Mouse (Mus musculus): ENCODE data around the gene Manbal. TPM values are rescaled to one million over a fixed set of nuclear protein-coding genes. Genes with fewer than 3 reads are reported as not detected.

Gene Manbal
- total RNA-seq, 1 experiment = 39.4 TPM

GRCm38 (mm10) chr2:157430667-157431429 lies 63.5 kb downstream of the Manbal start:
- Histone ChIP-seq H3K4me1 (ENCODE audit: control insufficient read depth in 2 of 2, insufficient read depth in 2 of 2, low read length in 2 of 2, poor library complexity in 1 of 2) (peaks cover 18 to 55% of the 10 kb centered on the region in 2 experiments), H3K4me3 (ENCODE audit: insufficient read depth in 1 of 2, low read depth in 1 of 2, low read length in 2 of 2, poor library complexity in 1 of 2, severe bottlenecking in 1 of 2) (no peak overlapping the region), H3K9me3 (ENCODE audit: control insufficient read depth, insufficient read depth, low read depth, low read length) (no peaks in the 10 kb centered on the region), H3K9ac (ENCODE audit: insufficient read depth, low read depth, low read length, poor library complexity, severe bottlenecking) (no peak overlapping the region; the same call in 1 of the 2 replicates), H3K36me3 (ENCODE audit: control insufficient read depth, insufficient read depth, low read length, poor library complexity, severe bottlenecking) (peaks cover 9% of the 10 kb centered on the region; the same call in 1 of the 2 replicates), H3K27ac (ENCODE audit: insufficient read depth, low read depth, low read length, poor library complexity, severe bottlenecking) (peak overlapping the region; percentile 29; the same call in 1 of the 2 replicates)
- no peak for TF ChIP-seq MAFK (IDR thresholded peaks at IDR 0.05; ENCODE audit: insufficient read depth, low read depth, low read length)
- no peak for TF ChIP-seq CHD2 (IDR thresholded peaks at IDR 0.05; ENCODE audit: low read depth, low read length)
- TF ChIP-seq ZNF384 (IDR thresholded peaks at IDR 0.05; ENCODE audit: low read depth, low read length) = no peak
- DNase-seq (ENCODE audit: low read depth, low spot score) = no peak
- in situ Hi-C loops (cut with MboI; ENCODE audit: low sequenced_read_pairs in 2 of 2, unreplicated experiment in 2 of 2) = no loop called here

DNA sequence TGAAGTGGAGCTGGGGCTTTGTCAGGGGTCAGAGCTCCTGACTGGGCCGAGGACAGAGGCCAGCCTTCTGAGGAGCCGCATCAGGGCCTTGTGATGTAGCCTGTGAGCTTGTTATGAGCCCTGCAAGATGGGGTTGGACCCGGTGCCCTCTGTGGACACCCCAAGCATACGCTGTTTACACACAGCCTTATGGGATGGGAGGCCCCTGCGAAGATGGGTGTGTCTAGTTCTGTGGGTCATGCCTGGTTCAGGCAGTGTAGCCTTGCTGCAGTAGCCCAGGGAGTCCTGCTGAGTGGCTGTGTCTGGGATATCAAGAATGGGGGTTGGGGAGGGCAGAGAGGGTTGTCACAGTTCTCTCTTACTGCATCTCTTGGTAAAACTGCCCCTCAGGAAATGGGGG lies 64.5 kb downstream of the Manbal start:
- in situ Hi-C loops (cut with MboI; ENCODE audit: low sequenced_read_pairs in 2 of 2, unreplicated experiment in 2 of 2) = no loop called here
- peaks cover 9% of the 10 kb centered on the region; the same call in 1 of the 2 replicates for H3K36me3 ChIP-seq (ENCODE audit: control insufficient read depth, insufficient read depth, low read length, poor library complexity, severe bottlenecking)

DNA sequence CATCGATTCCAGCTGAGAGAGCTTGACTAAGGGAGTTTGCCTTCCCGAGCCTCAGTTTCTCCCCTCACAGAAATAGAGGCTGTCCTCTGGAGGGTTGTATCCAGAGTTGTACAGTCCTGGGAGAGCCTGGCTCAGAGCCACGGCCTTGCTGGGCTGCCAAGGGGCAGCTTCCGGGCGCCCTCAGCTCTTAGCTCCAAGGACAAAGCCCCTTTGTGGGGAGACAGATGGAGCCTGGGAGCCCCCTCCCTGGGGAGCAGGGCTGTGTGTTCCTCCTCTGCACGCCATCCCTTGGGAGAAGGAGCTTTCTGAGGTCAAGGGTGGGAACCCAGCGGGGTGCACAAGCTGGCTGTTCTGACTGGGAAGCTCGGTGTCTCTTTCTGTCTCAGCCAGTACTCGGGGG lies 65.1 kb downstream of the Manbal start:
- H3K36me3 ChIP-seq (ENCODE audit: control insufficient read depth, insufficient read depth, low read length, poor library complexity, severe bottlenecking) = peaks cover 7% of the 10 kb centered on the region; the same call in 1 of the 2 replicates
- H3K9ac ChIP-seq (ENCODE audit: insufficient read depth, low read depth, low read length, poor library complexity, severe bottlenecking) = peak overlapping the region; percentile 16; the same call in 1 of the 2 replicates
- in situ Hi-C loops (cut with MboI; ENCODE audit: low sequenced_read_pairs in 2 of 2, unreplicated experiment in 2 of 2) = no loop called here
- TF ChIP-seq HCFC1 (IDR thresholded peaks at IDR 0.05; ENCODE audit: borderline replicate concordance, insufficient read depth, low read length) (no peak), ZC3H11A (IDR thresholded peaks at IDR 0.05; ENCODE audit: borderline replicate concordance, low read depth, low read length) (no peak), CHD2 (IDR thresholded peaks at IDR 0.05; ENCODE audit: low read depth, low read length) (no peak), ZNF384 (IDR thresholded peaks at IDR 0.05; ENCODE audit: low read depth, low read length) (no peak), MAFK (IDR thresholded peaks at IDR 0.05; ENCODE audit: insufficient read depth, low read depth, low read length) (no peak)
- H3K27ac ChIP-seq (ENCODE audit: insufficient read depth, low read depth, low read length, poor library complexity, severe bottlenecking) = peak overlapping the region; percentile 30; the same call in 1 of the 2 replicates
- H3K4me1 ChIP-seq (ENCODE audit: control insufficient read depth in 2 of 2, insufficient read depth in 2 of 2, low read length in 2 of 2, poor library complexity in 1 of 2) = peaks cover 19 to 60% of the 10 kb centered on the region in 2 experiments
- H3K9me3 ChIP-seq (ENCODE audit: control insufficient read depth, insufficient read depth, low read depth, low read length) = no peaks in the 10 kb centered on the region
- DNase-seq (ENCODE audit: low read depth, low spot score) = no peak
- no peak overlapping the region for H3K4me3 ChIP-seq (ENCODE audit: insufficient read depth in 1 of 2, low read depth in 1 of 2, low read length in 2 of 2, poor library complexity in 1 of 2, severe bottlenecking in 1 of 2)

More for the DNA sequence above, 64.5 kb downstream of the Manbal start:
- H3K9me3 ChIP-seq (ENCODE audit: control insufficient read depth, insufficient read depth, low read depth, low read length) = no peaks in the 10 kb centered on the region
- H3K27ac ChIP-seq (ENCODE audit: insufficient read depth, low read depth, low read length, poor library complexity, severe bottlenecking) = peak overlapping the region; percentile 30; the same call in 1 of the 2 replicates
- peaks cover 19 to 59% of the 10 kb centered on the region in 2 experiments for H3K4me1 ChIP-seq (ENCODE audit: control insufficient read depth in 2 of 2, insufficient read depth in 2 of 2, low read length in 2 of 2, poor library complexity in 1 of 2)
- H3K9ac ChIP-seq (ENCODE audit: insufficient read depth, low read depth, low read length, poor library complexity, severe bottlenecking) = no peak overlapping the region
- DNase-seq (ENCODE audit: low read depth, low spot score) = no peak
- TF ChIP-seq MAFK (IDR thresholded peaks at IDR 0.05; ENCODE audit: insufficient read depth, low read depth, low read length) (no peak), ZC3H11A (IDR thresholded peaks at IDR 0.05; ENCODE audit: borderline replicate concordance, low read depth, low read length) (no peak), HCFC1 (IDR thresholded peaks at IDR 0.05; ENCODE audit: borderline replicate concordance, insufficient read depth, low read length) (no peak), ZNF384 (IDR thresholded peaks at IDR 0.05; ENCODE audit: low read depth, low read length) (no peak), CHD2 (IDR thresholded peaks at IDR 0.05; ENCODE audit: low read depth, low read length) (no peak)
- no peak overlapping the region for H3K4me3 ChIP-seq (ENCODE audit: insufficient read depth in 1 of 2, low read depth in 1 of 2, low read length in 2 of 2, poor library complexity in 1 of 2, severe bottlenecking in 1 of 2)

DNA sequence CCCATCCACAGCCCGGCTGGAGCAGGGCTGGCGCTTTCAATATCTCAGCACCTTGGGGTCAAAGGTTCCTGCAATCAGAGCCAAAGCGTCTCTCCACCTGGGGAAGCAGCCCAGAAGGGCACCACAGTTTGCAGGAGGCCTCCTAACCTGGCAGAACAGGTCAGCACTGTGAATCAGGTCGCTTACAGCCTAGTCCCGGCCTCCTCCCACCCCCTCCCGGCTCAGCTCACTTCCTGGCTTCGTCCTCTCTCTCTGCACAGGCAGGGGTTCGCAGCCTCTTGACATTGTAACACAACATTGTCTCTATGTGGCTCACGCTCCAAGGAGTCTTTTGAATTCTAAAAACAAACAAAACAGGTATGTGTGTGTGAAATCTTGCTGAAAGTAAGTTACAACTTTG lies 66.6 kb downstream of the Manbal start:
- Histone ChIP-seq H3K4me3 (ENCODE audit: insufficient read depth in 1 of 2, low read depth in 1 of 2, low read length in 2 of 2, poor library complexity in 1 of 2, severe bottlenecking in 1 of 2) (peak overlapping the region; percentile 32 to 36), H3K27ac (ENCODE audit: insufficient read depth, low read depth, low read length, poor library complexity, severe bottlenecking) (peak overlapping the region; percentile 89), H3K9ac (ENCODE audit: insufficient read depth, low read depth, low read length, poor library complexity, severe bottlenecking) (peak overlapping the region; percentile 49; the same call in 1 of the 2 replicates), H3K4me1 (ENCODE audit: control insufficient read depth in 2 of 2, insufficient read depth in 2 of 2, low read length in 2 of 2, poor library complexity in 1 of 2) (peaks cover 19 to 63% of the 10 kb centered on the region in 2 experiments), H3K36me3 (ENCODE audit: control insufficient read depth, insufficient read depth, low read length, poor library complexity, severe bottlenecking) (peaks cover 7% of the 10 kb centered on the region; the same call in 1 of the 2 replicates), H3K9me3 (ENCODE audit: control insufficient read depth, insufficient read depth, low read depth, low read length) (no peaks in the 10 kb centered on the region)
- in situ Hi-C loops (cut with MboI; ENCODE audit: low sequenced_read_pairs in 2 of 2, unreplicated experiment in 2 of 2) = no loop called here
- DNase-seq (ENCODE audit: low read depth, low spot score) = no peak
- TF ChIP-seq MAFK (IDR thresholded peaks at IDR 0.05; ENCODE audit: insufficient read depth, low read depth, low read length) = no peak
- TF ChIP-seq HCFC1 (IDR thresholded peaks at IDR 0.05; ENCODE audit: borderline replicate concordance, insufficient read depth, low read length) = no peak
- no peak for TF ChIP-seq ZNF384 (IDR thresholded peaks at IDR 0.05; ENCODE audit: low read depth, low read length)
- no peak for TF ChIP-seq CHD2 (IDR thresholded peaks at IDR 0.05; ENCODE audit: low read depth, low read length)
- TF ChIP-seq ZC3H11A (IDR thresholded peaks at IDR 0.05; ENCODE audit: borderline replicate concordance, low read depth, low read length) = no peak

All from ES-E14 (cell line).